Mouse (Mus musculus): ENCODE measurements around the gene Paf1. TPM values are rescaled to one million over a fixed set of nuclear protein-coding genes. Genes with fewer than 3 reads are reported as not detected.

The Paf1 gene
- total RNA-seq, 2 experiments from 2014 or later, result 71.8 to 93.4 TPM

- DNase-seq (ENCODE audit: low spot score in 2 of 2), result no peak
Observed at GRCm38 (mm10) chr7:28370051-28370450, 22.7 kb upstream of the Paf1 start.

- DNase-seq (ENCODE audit: low spot score in 2 of 2), result no peak
Observed at GRCm38 (mm10) chr7:28370977-28371513, 21.7 kb upstream of the Paf1 start.

- DNase-seq (ENCODE audit: low spot score in 2 of 2), result no peak
Observed at GRCm38 (mm10) chr7:28371514-28371989, 21.2 kb upstream of the Paf1 start.

- peak; percentile 93 to 97 for DNase-seq (ENCODE audit: low spot score in 2 of 2)
Observed at GRCm38 (mm10) chr7:28372251-28373108, 20.3 kb upstream of the Paf1 start, which contains the start of gene Plekhg2. Plekhg2 (minus strand) TSS chr7:28372599.

- DNase-seq (ENCODE audit: low spot score in 2 of 2), result no peak
Observed at GRCm38 (mm10) chr7:28373131-28373581, 19.6 kb upstream of the Paf1 start.

GRCm38 (mm10) chr7:28373891-28374495 is 18.8 kb upstream of the Paf1 start:
- no peak for DNase-seq (ENCODE audit: low spot score in 2 of 2)

GRCm38 (mm10) chr7:28374647-28375046 is 18.1 kb upstream of the Paf1 start:
- no peak for DNase-seq (ENCODE audit: low spot score in 2 of 2)

GRCm38 (mm10) chr7:28375176-28375921 is 17.4 kb upstream of the Paf1 start:
- peak in 1 of 2 experiments; percentile 73 for DNase-seq (ENCODE audit: low spot score in 2 of 2)

- DNase-seq (ENCODE audit: low spot score in 2 of 2), result no peak
Observed at GRCm38 (mm10) chr7:28376011-28376771, 16.6 kb upstream of the Paf1 start.

- no peak for DNase-seq (ENCODE audit: low spot score in 2 of 2)
Observed at GRCm38 (mm10) chr7:28377190-28378065, 15.3 kb upstream of the Paf1 start.

GRCm38 (mm10) chr7:28378066-28378690 is 14.6 kb upstream of the Paf1 start:
- no peak for DNase-seq (ENCODE audit: low spot score in 2 of 2)

- peak; percentile 88 to 94 for DNase-seq (ENCODE audit: low spot score in 2 of 2)
Observed at GRCm38 (mm10) chr7:28378769-28379651, 13.7 kb upstream of the Paf1 start.

GRCm38 (mm10) chr7:28380237-28381016 is 12.3 kb upstream of the Paf1 start, which contains the start of gene Zfp36:
Zfp36 (minus strand) TSS chr7:28380253.
- DNase-seq (ENCODE audit: low spot score in 2 of 2), result no peak

- DNase-seq (ENCODE audit: low spot score in 2 of 2), result peak in 1 of 2 experiments; percentile 74
Observed at GRCm38 (mm10) chr7:28381017-28381790, 11.5 kb upstream of the Paf1 start.

- peak in 1 of 2 experiments; percentile 72 for DNase-seq (ENCODE audit: low spot score in 2 of 2)
Observed at GRCm38 (mm10) chr7:28381938-28382337, 10.8 kb upstream of the Paf1 start.

- DNase-seq (ENCODE audit: low spot score in 2 of 2), result no peak
Observed at GRCm38 (mm10) chr7:28382347-28382951, 10.3 kb upstream of the Paf1 start.
